Mouse (Mus musculus): Measurements from ENCODE around the gene Fdx1l.

DNA sequence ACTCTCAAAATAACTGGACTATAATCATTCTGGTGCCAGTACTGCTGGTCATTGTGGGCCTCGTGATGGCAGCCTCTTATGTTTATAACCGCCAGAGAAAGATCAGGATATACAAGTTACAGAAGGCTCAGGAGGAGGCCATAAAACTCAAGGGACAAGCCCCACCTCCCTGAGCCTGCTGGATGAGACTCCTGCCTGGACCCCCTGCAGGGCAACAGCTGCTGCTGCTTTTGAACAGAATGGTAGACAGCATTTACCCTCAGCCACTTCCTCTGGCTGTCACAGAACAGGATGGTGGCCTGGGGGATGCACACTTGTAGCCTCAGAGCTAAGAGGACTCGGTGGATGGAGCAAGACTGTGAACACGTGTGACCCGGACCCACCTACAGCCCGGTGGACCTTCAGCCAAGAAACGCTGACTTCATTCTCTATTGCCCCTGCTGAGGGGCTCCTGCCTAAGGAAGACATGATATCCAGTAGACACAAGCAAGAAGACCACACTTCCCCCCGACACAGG, 45.6 kb downstream of the Fdx1l start:
- TF ChIP-seq CTCF (IDR thresholded peaks at IDR 0.05; ENCODE audit: low read depth) (no peak), EP300 (optimal IDR thresholded peaks at IDR 0.05) (no peak)
